Mouse (Mus musculus): ENCODE measurements around the gene Mocs1. TPM values are rescaled to one million over a fixed set of nuclear protein-coding genes. Genes with fewer than 3 reads are reported as not detected.

Mocs1 gene
- polyA plus RNA-seq, 1 experiment from 2014 or later = 6.5 TPM

DNA sequence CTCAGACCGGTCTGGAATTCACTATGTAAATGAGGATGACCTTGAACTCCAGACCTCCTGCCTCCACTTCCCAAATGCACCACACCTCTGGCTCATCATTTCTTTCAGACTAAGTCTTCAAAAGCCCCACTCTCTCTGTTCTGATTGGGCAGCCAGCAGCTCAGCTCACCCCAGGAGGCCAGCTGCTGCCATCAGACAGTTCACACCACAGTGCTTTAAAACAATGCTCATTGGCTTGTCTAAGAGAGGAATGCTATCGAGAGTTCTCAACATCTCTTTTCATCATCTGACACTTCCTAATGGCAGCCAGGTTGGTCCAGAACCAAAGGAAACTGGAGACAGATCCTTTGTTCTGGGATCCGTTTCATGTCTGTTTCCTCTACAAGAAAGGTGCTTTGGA lies 70.0 kb downstream of the Mocs1 start:
- WGBS (ENCODE audit: insufficient replicate concordance) = 53% methylated on average over 3 of the region's 3 CpGs
- H3K27ac ChIP-seq = no peak overlapping the region
- no peaks in the 10 kb centered on the region for H3K27me3 ChIP-seq (replicated peaks)
- H3K4me2 ChIP-seq = no peak overlapping the region
- H3K9me3 ChIP-seq (replicated peaks) = no peaks in the 10 kb centered on the region
- no peak for ATAC-seq
- no peak overlapping the region for H3K9ac ChIP-seq
- no peak overlapping the region for H3K4me3 ChIP-seq
- H3K4me1 ChIP-seq = no peaks in the 10 kb centered on the region
- H3K36me3 ChIP-seq = no peaks in the 10 kb centered on the region

- WGBS (ENCODE audit: insufficient replicate concordance) = 50% methylated on average over 2 of the region's 2 CpGs
- Histone ChIP-seq H3K36me3 (no peaks in the 10 kb centered on the region), H3K4me3 (no peak overlapping the region), H3K4me2 (no peak overlapping the region), H3K9me3 (replicated peaks) (no peaks in the 10 kb centered on the region), H3K9ac (no peak overlapping the region), H3K27ac (no peak overlapping the region), H3K4me1 (no peaks in the 10 kb centered on the region), H3K27me3 (replicated peaks) (no peaks in the 10 kb centered on the region)
- no peak for ATAC-seq
Measured at GRCm38 (mm10) chr17:49499635-49500034, 71.5 kb downstream of the Mocs1 start.

GRCm38 (mm10) chr17:49500234-49500633 lies 72.1 kb downstream of the Mocs1 start:
- Histone ChIP-seq H3K27ac (no peak overlapping the region), H3K4me1 (no peaks in the 10 kb centered on the region), H3K9me3 (replicated peaks) (no peaks in the 10 kb centered on the region), H3K4me3 (no peak overlapping the region), H3K9ac (no peak overlapping the region), H3K36me3 (no peaks in the 10 kb centered on the region), H3K27me3 (replicated peaks) (no peaks in the 10 kb centered on the region), H3K4me2 (no peak overlapping the region)
- no peak for ATAC-seq
- 61% methylated on average over 2 of the region's 2 CpGs for WGBS (ENCODE audit: insufficient replicate concordance)

DNA sequence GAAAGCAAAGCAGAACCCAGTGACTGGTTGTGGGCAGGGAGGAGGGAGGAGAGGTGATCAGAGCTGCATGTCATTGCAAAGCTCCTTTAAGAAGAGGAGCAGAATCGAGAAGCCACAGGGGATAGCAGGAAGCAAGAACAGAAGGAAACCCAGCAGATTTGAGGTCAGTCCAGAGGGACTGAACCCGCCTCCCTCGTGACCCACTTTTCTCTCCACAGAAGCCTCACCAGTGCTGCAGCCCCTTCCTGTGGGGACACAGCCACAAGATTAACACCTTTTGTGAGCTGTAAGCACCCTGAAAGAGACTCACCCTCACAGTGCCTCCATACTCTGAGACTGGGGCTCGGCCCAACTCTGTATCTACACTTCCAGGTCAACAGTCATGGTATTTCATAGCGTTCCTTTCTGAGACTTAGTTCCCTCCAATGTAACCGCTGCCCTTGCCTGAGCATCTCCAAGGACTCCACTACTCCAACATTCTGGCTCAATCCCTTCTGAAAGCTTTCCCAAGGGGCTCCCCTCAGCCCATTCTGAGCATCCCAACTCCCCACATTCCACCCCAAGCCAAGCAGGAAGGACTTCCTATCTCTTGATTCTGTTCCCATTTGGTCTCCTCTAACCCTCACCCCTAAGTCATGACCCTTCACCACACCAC lies 75.2 kb downstream of the Mocs1 start:
- Histone ChIP-seq H3K36me3 (no peaks in the 10 kb centered on the region), H3K4me2 (no peak overlapping the region), H3K27me3 (replicated peaks) (no peaks in the 10 kb centered on the region), H3K9me3 (replicated peaks) (no peaks in the 10 kb centered on the region), H3K4me3 (no peak overlapping the region), H3K9ac (no peak overlapping the region), H3K27ac (no peak overlapping the region), H3K4me1 (no peaks in the 10 kb centered on the region)
- no peak for ATAC-seq
- WGBS (ENCODE audit: insufficient replicate concordance) = 41% methylated on average over 6 of the region's 6 CpGs

Other genes with a start within 250 kb of the Mocs1 start
- 1.1 TPM in 2 replicates for gene Daam2, start 136.0 kb downstream of the Mocs1 start, polyA plus RNA-seq (2016; fragmentation: Nextera tagmentation; extraction: Ambion mirVana)
- gene Kif6, start 186.8 kb downstream of the Mocs1 start, polyA plus RNA-seq (2016; fragmentation: Nextera tagmentation; extraction: Ambion mirVana) = 0.44 and 0.50 TPM in 2 replicates